Mouse (Mus musculus): ENCODE measurements around the gene Parp16.

GRCm38 (mm10) chr9:65196738-65197569 lies 1.8 kb downstream of the Parp16 start:
- TF ChIP-seq CTCF (IDR thresholded peaks at IDR 0.05; ENCODE audit: borderline replicate concordance, insufficient read depth, low read depth, low read length) (peak; percentile 78), POLR2A (IDR thresholded peaks at IDR 0.05; ENCODE audit: borderline replicate concordance, insufficient read depth, low read length) (no peak)

Data from cerebellum, adult 2 months (tissue).